Mouse (Mus musculus) G1E (cell line): ENCODE results near the gene Gpatch8. TPM values are rescaled to one million over a fixed set of nuclear protein-coding genes. Genes with fewer than 3 reads are reported as not detected.

Source experiments
- ATAC-seq: 2 replicates; pipeline ENCODE4 v1.8.0; 2016; ENCODE audit warnings: mild to moderate bottlenecking; ENCODE audit not compliant: insufficient number of reproducible peaks, poor library complexity, low FRiP score, severe bottlenecking; ENCODE audit errors: extremely low read depth
- DNase-seq: peaks from one replicate; pipeline ENCODE4 v3.0.0; 2012; ENCODE audit warnings: low spot score
- H3K27me3 ChIP-seq: 2 replicates; pipeline ENCODE4 v1.6.1; 2012; ENCODE audit warnings: mild to moderate bottlenecking, low read length, inconsistent platforms; ENCODE audit not compliant: insufficient read depth
- H3K36me3 ChIP-seq: replicated peaks from 2 replicates; pipeline ENCODE3; 2012; ENCODE audit warnings: mild to moderate bottlenecking, inconsistent platforms
- H3K4me1 ChIP-seq: 2 replicates; pipeline ENCODE4 v1.6.1; 2012; ENCODE audit warnings: low read depth, low read length, inconsistent platforms, mixed read lengths; ENCODE audit not compliant: insufficient read depth
- H3K4me3 ChIP-seq: 2 replicates; pipeline ENCODE4 v1.5.1; 2012; ENCODE audit warnings: low read depth, mild to moderate bottlenecking, inconsistent platforms, low read length, moderate library complexity, mixed read lengths
- H3K9me3 ChIP-seq: replicated peaks from 2 replicates; pipeline ENCODE4 v1.6.1; 2012; ENCODE audit warnings: inconsistent platforms
- CTCF ChIP-seq: IDR thresholded peaks from 2 replicates; pipeline ENCODE4 v1.5.1; 2012; ENCODE audit warnings: low read depth, low read length, inconsistent platforms, mixed read lengths
- GATA1 ChIP-seq: IDR thresholded peaks from 2 replicates; pipeline ENCODE4 v1.6.1; 2012; ENCODE audit warnings: borderline replicate concordance, low read length, inconsistent platforms, mixed read lengths
- GATA2 ChIP-seq: IDR thresholded peaks from 2 replicates; pipeline ENCODE4 v1.6.1; 2012; ENCODE audit warnings: low read depth, low read length, inconsistent platforms, borderline replicate concordance
- POLR2AphosphoS5 ChIP-seq: IDR thresholded peaks from 2 replicates; pipeline ENCODE4 v1.6.1; 2012; ENCODE audit warnings: low read depth, low read length, inconsistent platforms; ENCODE audit not compliant: insufficient replicate concordance
- TAL1 ChIP-seq: conservative IDR thresholded peaks from 2 replicates; pipeline ENCODE4 v1.6.1; 2012; ENCODE audit warnings: low read depth, low read length, inconsistent platforms, mixed read lengths
- polyA plus RNA-seq: library from polyadenylated mRNA; stranded (reverse); fragments of >175 nt; gene quantifications from 2 replicates; pipeline ENCODE4 v1.2.3, GENCODE M21; 2012
- total RNA-seq, 2 experiments: library from RNA; stranded (forward) in 1 of 2; stranded (reverse) in 1 of 2; fragments of 200-1000 nt in 1 of 2; fragments of >200 nt in 1 of 2; fragmentation: Nextera tagmentation in 1 of 2; gene quantifications; 2 replicates each; pipeline ENCODE4 v1.2.3; 2014 to 2017

Gpatch8 gene
- total and polyA plus RNA-seq, 3 experiments, result 16.1 to 69.2 (median 26.0) TPM

DNA sequence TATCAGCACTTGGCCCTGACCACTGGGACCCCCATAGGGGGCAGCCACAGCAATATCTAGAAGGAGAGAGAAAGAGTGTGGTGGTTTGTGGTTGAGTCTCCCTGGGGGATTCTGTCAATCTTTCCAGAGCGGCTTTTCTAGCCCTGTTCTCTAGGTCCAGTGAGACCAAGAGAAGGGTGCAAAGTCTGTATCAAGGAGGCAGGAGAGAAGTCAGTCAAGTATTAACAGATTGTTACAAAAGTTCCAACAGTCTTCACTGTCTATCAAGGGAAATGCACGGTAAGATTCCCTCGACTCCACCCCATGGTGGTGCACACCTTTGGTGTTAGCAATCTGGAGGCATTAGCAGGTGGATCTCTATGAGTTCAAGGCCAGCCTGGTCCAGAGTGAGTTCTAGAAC is 94.4 kb downstream of the Gpatch8 start:
- Histone ChIP-seq H3K9me3 (no peaks in the 10 kb centered on the region), H3K4me3 (no peak overlapping the region), H3K27me3 (peaks cover 41% of the 10 kb centered on the region), H3K4me1 (peaks cover 16% of the 10 kb centered on the region), H3K36me3 (peaks cover 29% of the 10 kb centered on the region)
- DNase-seq (no peak), ATAC-seq (no peak)
- TF ChIP-seq TAL1 (no peak), GATA2 (no peak), CTCF (no peak), POLR2AphosphoS5 (no peak)

DNA sequence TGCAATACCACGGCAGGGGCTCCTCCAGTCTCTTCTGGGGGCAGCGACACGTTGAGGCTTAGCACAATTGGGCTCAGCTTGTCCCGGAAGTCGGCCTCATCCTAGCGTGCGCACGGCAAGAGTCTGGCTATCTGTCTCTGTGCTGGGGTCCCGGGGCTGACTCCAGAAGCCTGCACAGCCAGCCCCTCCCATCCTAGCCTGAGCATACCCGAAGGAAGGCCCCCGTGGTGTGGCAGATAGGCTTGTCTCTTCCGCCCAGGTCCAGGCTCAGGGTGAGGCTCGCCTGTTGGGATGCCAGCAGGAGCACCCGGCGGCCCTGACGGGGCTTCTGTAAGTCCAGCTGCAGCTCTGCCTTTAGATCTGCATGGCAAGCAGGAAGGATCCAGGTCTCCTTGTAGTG is 95.7 kb downstream of the Gpatch8 start:
- peaks cover 24% of the 10 kb centered on the region for H3K36me3 ChIP-seq
- H3K4me3 ChIP-seq, result no peak overlapping the region
- H3K4me1 ChIP-seq, result peaks cover 24% of the 10 kb centered on the region
- no peak for DNase-seq
- peaks cover 48% of the 10 kb centered on the region for H3K27me3 ChIP-seq
- no peak for ATAC-seq
- H3K9me3 ChIP-seq, result no peaks in the 10 kb centered on the region
- no peak for TF ChIP-seq GATA2
- TF ChIP-seq TAL1, result no peak
- no peak for TF ChIP-seq CTCF
- TF ChIP-seq POLR2AphosphoS5, result no peak
- TF ChIP-seq GATA1, result no peak

DNA sequence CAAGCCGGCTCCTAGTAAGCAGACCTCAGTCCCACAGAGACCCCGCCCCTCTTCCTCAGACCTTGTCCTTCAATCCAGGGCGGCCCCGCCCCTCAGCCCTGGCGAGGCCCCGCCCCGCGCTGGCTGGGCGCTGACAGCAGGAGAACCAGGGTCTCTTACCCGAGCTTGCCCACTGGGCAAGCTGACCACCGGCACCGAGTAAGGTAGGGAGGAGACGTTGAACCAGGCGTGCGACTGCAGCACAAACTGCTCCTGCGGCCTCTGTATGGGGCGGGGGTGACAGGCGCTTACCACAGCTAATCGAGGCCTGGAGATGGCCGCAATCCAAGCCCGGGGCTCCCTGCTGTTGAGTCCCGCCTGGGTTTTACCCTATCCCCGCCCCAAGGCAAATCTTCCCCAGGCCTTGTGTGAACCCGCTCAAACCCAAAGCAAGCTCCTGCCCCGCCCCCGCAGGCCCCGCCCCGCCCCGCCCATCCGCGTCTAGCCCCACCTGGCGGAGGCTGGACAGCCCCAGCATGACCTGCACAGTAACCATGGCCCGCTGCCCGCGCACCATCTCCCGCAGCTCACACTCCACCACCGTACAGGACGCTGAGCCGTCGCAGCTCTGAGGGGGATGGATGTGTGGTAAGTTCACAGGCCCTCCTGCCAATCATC is 100.3 kb downstream of the Gpatch8 start:
- ATAC-seq, result no peak
- Histone ChIP-seq H3K4me3 (peak overlapping the region; percentile 69; the same call in 1 of the 2 replicates), H3K4me1 (peaks cover 17% of the 10 kb centered on the region), H3K36me3 (peaks cover 18% of the 10 kb centered on the region), H3K9me3 (no peaks in the 10 kb centered on the region), H3K27me3 (peaks cover 51% of the 10 kb centered on the region)
- peak; percentile 66 for DNase-seq
- TF ChIP-seq CTCF, result no peak
- no peak for TF ChIP-seq GATA1
- no peak for TF ChIP-seq GATA2

DNA sequence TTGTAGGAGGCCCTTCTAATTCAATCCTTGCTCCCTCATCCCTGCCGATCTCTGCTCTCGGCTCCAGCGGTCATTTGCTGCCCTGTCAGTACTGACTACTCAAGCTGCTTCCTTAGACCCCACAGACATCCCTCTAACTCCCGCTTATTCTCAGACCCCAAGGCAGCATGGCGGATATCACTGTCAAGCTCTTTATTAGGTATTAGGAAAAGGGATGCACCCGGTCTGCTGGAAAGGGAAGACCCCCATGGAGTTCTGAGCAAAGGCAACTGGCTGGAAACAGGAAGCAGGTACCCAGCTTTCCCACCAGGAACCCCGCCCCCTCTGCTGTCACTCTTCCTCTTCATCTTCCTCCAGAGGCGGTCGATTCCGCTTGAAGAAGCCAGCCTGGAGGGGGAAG is 103.1 kb downstream of the Gpatch8 start:
- TF ChIP-seq TAL1, result no peak
- no peak for TF ChIP-seq CTCF
- TF ChIP-seq GATA2, result no peak
- TF ChIP-seq GATA1, result no peak
- no peak for TF ChIP-seq POLR2AphosphoS5
- Histone ChIP-seq H3K9me3 (no peaks in the 10 kb centered on the region), H3K4me1 (peaks cover 17% of the 10 kb centered on the region), H3K27me3 (peaks cover 61% of the 10 kb centered on the region), H3K4me3 (no peak overlapping the region), H3K36me3 (peaks cover 14% of the 10 kb centered on the region)
- ATAC-seq (no peak), DNase-seq (no peak)

DNA sequence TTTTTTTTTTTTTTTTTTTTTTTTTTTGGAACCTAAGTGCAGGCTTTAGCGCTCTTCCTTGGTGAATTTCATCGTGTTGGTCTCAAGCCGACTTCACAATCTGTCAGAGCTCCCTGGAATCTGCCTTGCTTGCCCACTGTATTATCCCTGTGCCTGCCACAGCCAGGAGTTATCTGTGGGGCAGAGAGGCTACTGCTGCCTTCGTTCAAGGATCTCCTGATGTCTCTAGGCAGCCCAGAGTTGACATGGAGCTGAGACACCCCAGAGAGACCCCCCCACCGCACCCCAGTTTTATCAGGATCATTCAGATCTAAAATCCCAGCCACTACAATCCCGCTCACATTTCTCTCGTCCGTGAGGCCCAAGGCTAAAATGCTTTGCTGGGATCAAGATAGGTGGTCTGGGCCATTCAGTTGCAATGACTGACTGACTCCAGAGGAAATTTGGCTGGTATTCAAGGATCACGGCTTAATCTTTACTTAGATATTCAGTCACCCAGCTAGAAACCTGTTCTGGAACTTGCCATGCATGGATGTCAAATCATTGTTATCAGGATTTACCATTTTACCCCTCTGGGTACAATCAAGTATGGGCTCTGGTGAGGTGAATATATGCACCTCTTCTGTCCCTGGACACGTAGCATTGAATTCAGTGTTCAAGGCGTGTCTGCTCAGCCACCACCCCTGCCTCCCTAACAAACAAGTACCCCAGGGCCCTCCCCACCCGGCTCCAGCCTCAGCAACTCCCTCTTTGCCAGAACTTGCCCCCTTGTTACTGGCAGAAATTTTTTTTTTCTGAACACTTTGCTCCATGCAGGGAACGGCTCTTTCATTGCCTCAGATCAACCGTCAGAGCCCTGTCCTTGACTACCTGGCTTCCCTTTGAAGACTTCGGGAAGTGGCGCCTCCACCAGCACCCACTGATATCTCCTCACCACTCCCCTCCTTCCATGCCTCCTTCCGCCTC is 106.9 kb downstream of the Gpatch8 start:
- TF ChIP-seq POLR2AphosphoS5 (no peak), GATA2 (no peak), CTCF (no peak), GATA1 (no peak), TAL1 (no peak)
- ATAC-seq, result no peak
- H3K27me3 ChIP-seq, result peaks cover 72% of the 10 kb centered on the region

DNA sequence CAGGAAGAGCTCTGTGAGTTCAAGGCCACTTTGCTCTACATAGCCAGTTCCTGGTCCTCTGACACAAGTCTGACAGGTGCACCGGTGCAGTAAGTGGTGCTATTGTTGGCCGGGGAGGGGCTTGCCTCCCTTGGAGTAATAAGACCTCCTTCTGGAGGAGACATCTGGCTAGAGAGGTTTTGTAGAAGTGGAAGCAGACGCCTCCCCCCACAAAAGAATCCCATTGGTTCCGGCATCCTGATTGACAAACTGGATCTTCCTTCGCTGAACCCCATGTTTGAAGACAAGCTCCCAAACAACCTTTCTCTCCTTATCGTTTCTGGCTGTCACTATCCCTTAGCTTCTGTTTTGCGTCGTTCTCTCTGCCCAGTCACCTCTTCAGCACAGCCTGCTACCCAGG is 107.9 kb downstream of the Gpatch8 start:
- DNase-seq, result no peak

More for the DNA sequence above, 106.9 kb downstream of the Gpatch8 start:
- H3K4me3 ChIP-seq, result no peak overlapping the region
- H3K36me3 ChIP-seq, result no peaks in the 10 kb centered on the region
- no peak for DNase-seq
- H3K4me1 ChIP-seq, result peaks cover 11% of the 10 kb centered on the region
- no peaks in the 10 kb centered on the region for H3K9me3 ChIP-seq

More for the DNA sequence above, 107.9 kb downstream of the Gpatch8 start:
- no peaks in the 10 kb centered on the region for H3K36me3 ChIP-seq
- no peaks in the 10 kb centered on the region for H3K9me3 ChIP-seq
- TF ChIP-seq TAL1 (no peak), GATA1 (no peak), POLR2AphosphoS5 (no peak), CTCF (no peak), GATA2 (no peak)
- ATAC-seq, result no peak
- peaks cover 81% of the 10 kb centered on the region for H3K27me3 ChIP-seq
- peaks cover 14% of the 10 kb centered on the region for H3K4me1 ChIP-seq
- H3K4me3 ChIP-seq, result no peak overlapping the region
